Mouse (Mus musculus) kidney, embryonic 14.5 days (tissue): ENCODE measurements at regions not wholly inside any gene's neighbourhood (a gene's known extent, or its start where the extent isn't known, plus 50 kb on each side); places are given as distances from the start of the nearest gene placed in this dataset.

Experiments used
- ATAC-seq: fragments of 200-750 bp; cut with Nextera tagmentation; 2 replicates; pipeline ENCODE4 v1.8.0; 2017; ENCODE audit warnings: moderate number of reproducible peaks, mild to moderate bottlenecking, moderate TSS enrichment, moderate library complexity; ENCODE audit not compliant: low FRiP score, low TSS enrichment
- H3K27ac ChIP-seq: fragments of 300-500 bp; sonication (generic); 2 replicates; pipeline ENCODE4 v1.5.1; 2014; ENCODE audit warnings: low read depth, mild to moderate bottlenecking, low read length, moderate library complexity, mixed read lengths
- H3K27me3 ChIP-seq: fragments of 300-500 bp; sonication (generic); 2 replicates; pipeline ENCODE4 v1.6.1; 2014; ENCODE audit warnings: mild to moderate bottlenecking, low read length; ENCODE audit not compliant: control insufficient read depth, insufficient read depth
- H3K36me3 ChIP-seq: fragments of 300-500 bp; sonication (generic); 2 replicates; pipeline ENCODE4 v1.6.1; 2014; ENCODE audit warnings: low read length, mixed read lengths; ENCODE audit not compliant: control insufficient read depth, insufficient read depth
- H3K4me1 ChIP-seq: fragments of 300-500 bp; sonication (generic); 2 replicates; pipeline ENCODE4 v1.6.1; 2014; ENCODE audit warnings: low read length, mixed read lengths; ENCODE audit not compliant: control insufficient read depth, insufficient read depth
- H3K4me2 ChIP-seq: fragments of 300-500 bp; sonication (generic); replicated peaks from 2 replicates; pipeline ENCODE4 v1.6.1; 2014; ENCODE audit warnings: low read depth, mild to moderate bottlenecking, low read length
- H3K4me3 ChIP-seq: fragments of 300-500 bp; sonication (generic); 2 replicates; pipeline ENCODE4 v1.5.1; 2014; ENCODE audit warnings: mild to moderate bottlenecking, low read length
- H3K9ac ChIP-seq: fragments of 300-500 bp; sonication (generic); 2 replicates; pipeline ENCODE4 v1.6.1; 2014; ENCODE audit warnings: low read depth, mild to moderate bottlenecking, low read length, moderate library complexity
- H3K9me3 ChIP-seq: fragments of 300-500 bp; sonication (generic); 2 replicates; pipeline ENCODE4 v1.6.1; 2016; ENCODE audit warnings: low read length; ENCODE audit not compliant: control insufficient read depth
- WGBS: fragments of 180-500 bp; shearing (Covaris S2); extraction: QIAGEN DNeasy Blood & Tissue Kit; methylation state at CpG from one replicate; pipeline ENCODE4 v1.1.7; 2014; 5-methylcytosine and 5-hydroxymethylcytosine counted together

- H3K4me2 ChIP-seq = no peak overlapping the region
- no peak overlapping the region for H3K4me3 ChIP-seq
- no peak overlapping the region for H3K9ac ChIP-seq
- no peak for ATAC-seq
- H3K36me3 ChIP-seq = no peaks in the 10 kb centered on the region
- 0 out of 2 replicates have a peak, but pooled peaks cover 4% of the 10 kb centered on the region for H3K9me3 ChIP-seq
- peaks cover 42% of the 10 kb centered on the region for H3K4me1 ChIP-seq
- H3K27me3 ChIP-seq = no peaks in the 10 kb centered on the region
- WGBS = 44% methylated on average over 10 of the region's 10 CpGs
- H3K27ac ChIP-seq = no peak overlapping the region
Observed at GRCm38 (mm10) chr13:51973461-51973860, 127.0 kb downstream of the Gadd45g start.

GRCm38 (mm10) chr13:51974101-51974500 lies 127.6 kb downstream of the Gadd45g start:
- 85% methylated on average over 6 of the region's 6 CpGs for WGBS
- peaks cover 42% of the 10 kb centered on the region for H3K4me1 ChIP-seq
- no peak overlapping the region for H3K4me3 ChIP-seq
- no peak overlapping the region for H3K9ac ChIP-seq
- ATAC-seq = no peak
- H3K4me2 ChIP-seq = no peak overlapping the region
- H3K27me3 ChIP-seq = no peaks in the 10 kb centered on the region
- no peaks in the 10 kb centered on the region for H3K36me3 ChIP-seq
- H3K27ac ChIP-seq = no peak overlapping the region
- H3K9me3 ChIP-seq = 0 out of 2 replicates have a peak, but pooled peaks cover 4% of the 10 kb centered on the region

- ATAC-seq = no peak
- Histone ChIP-seq H3K4me3 (no peak overlapping the region), H3K9ac (no peak overlapping the region), H3K4me1 (peaks cover 32% of the 10 kb centered on the region), H3K27me3 (no peaks in the 10 kb centered on the region), H3K4me2 (no peak overlapping the region), H3K36me3 (no peaks in the 10 kb centered on the region), H3K9me3 (0 out of 2 replicates have a peak, but pooled peaks cover 4% of the 10 kb centered on the region), H3K27ac (peak overlapping the region; percentile 20; the same call in 1 of the 2 replicates)
- 59% methylated on average over 10 of the region's 10 CpGs for WGBS
Observed at GRCm38 (mm10) chr13:51975330-51975729, 128.9 kb downstream of the Gadd45g start.

- Histone ChIP-seq H3K36me3 (no peaks in the 10 kb centered on the region), H3K4me3 (no peak overlapping the region), H3K4me1 (peaks cover 32% of the 10 kb centered on the region), H3K27ac (peak overlapping the region; percentile 20; the same call in 1 of the 2 replicates), H3K9me3 (0 out of 2 replicates have a peak, but pooled peaks cover 4% of the 10 kb centered on the region), H3K4me2 (no peak overlapping the region), H3K27me3 (no peaks in the 10 kb centered on the region), H3K9ac (no peak overlapping the region)
- 35% methylated on average over 7 of the region's 7 CpGs for WGBS
- peak; percentile 70 for ATAC-seq
Observed at GRCm38 (mm10) chr13:51975801-51976601, 129.5 kb downstream of the Gadd45g start.

- Histone ChIP-seq H3K4me3 (no peak overlapping the region), H3K9ac (no peak overlapping the region), H3K27ac (0 out of 2 replicates have a peak overlapping the region, but pooled peaks have one; percentile 51), H3K27me3 (no peaks in the 10 kb centered on the region), H3K36me3 (no peaks in the 10 kb centered on the region), H3K9me3 (0 out of 2 replicates have a peak, but pooled peaks cover 4% of the 10 kb centered on the region), H3K4me2 (no peak overlapping the region), H3K4me1 (peaks cover 32% of the 10 kb centered on the region)
- 70% methylated on average over 6 of the region's 6 CpGs for WGBS
- ATAC-seq = no peak
Observed at GRCm38 (mm10) chr13:51976620-51977214, 130.2 kb downstream of the Gadd45g start.

- peaks cover 18% of the 10 kb centered on the region for H3K4me1 ChIP-seq
- H3K36me3 ChIP-seq = no peaks in the 10 kb centered on the region
- WGBS = 70% methylated on average over 5 of the region's 5 CpGs
- H3K27me3 ChIP-seq = no peaks in the 10 kb centered on the region
- no peak overlapping the region for H3K4me3 ChIP-seq
- no peak for ATAC-seq
- no peak overlapping the region for H3K4me2 ChIP-seq
- no peak overlapping the region for H3K9ac ChIP-seq
- no peak overlapping the region for H3K27ac ChIP-seq
- H3K9me3 ChIP-seq = 0 out of 2 replicates have a peak, but pooled peaks cover 4% of the 10 kb centered on the region
Observed at GRCm38 (mm10) chr13:51979301-51979977, 133.0 kb downstream of the Gadd45g start.

- H3K36me3 ChIP-seq = no peaks in the 10 kb centered on the region
- no peak for ATAC-seq
- H3K27ac ChIP-seq = no peak overlapping the region
- no peaks in the 10 kb centered on the region for H3K27me3 ChIP-seq
- WGBS = 62% methylated on average over 1 of the region's 1 CpGs
- H3K4me2 ChIP-seq = no peak overlapping the region
- no peak overlapping the region for H3K4me3 ChIP-seq
- 0 out of 2 replicates have a peak, but pooled peaks cover 7% of the 10 kb centered on the region for H3K9me3 ChIP-seq
- peaks cover 16% of the 10 kb centered on the region for H3K4me1 ChIP-seq
- H3K9ac ChIP-seq = no peak overlapping the region
Observed at GRCm38 (mm10) chr13:51980344-51980743, 133.9 kb downstream of the Gadd45g start.

- no peak overlapping the region for H3K4me3 ChIP-seq
- H3K4me1 ChIP-seq = no peaks in the 10 kb centered on the region
- no peak overlapping the region for H3K27ac ChIP-seq
- H3K9me3 ChIP-seq = 0 out of 2 replicates have a peak, but pooled peaks cover 3% of the 10 kb centered on the region
- no peaks in the 10 kb centered on the region for H3K36me3 ChIP-seq
- no peaks in the 10 kb centered on the region for H3K27me3 ChIP-seq
- ATAC-seq = no peak
- no peak overlapping the region for H3K4me2 ChIP-seq
- 79% methylated on average over 8 of the region's 8 CpGs for WGBS
- no peak overlapping the region for H3K9ac ChIP-seq
Observed at GRCm38 (mm10) chr13:51983002-51983401, 136.5 kb downstream of the Gadd45g start.
